Mouse (Mus musculus) neural tube, embryonic 14.5 days (tissue): Measurements from ENCODE around the gene Otx2. TPM values are rescaled to one million over a fixed set of nuclear protein-coding genes. Genes with fewer than 3 reads are reported as not detected.

Experiments
- ATAC-seq: fragments of 200-750 bp; cut with Nextera tagmentation; 2 replicates; pipeline ENCODE4 v1.8.0; 2017; ENCODE audit warnings: low read depth, mild to moderate bottlenecking, moderate TSS enrichment, moderate library complexity
- H3K27ac ChIP-seq: fragments of 300-500 bp; sonication (generic); 2 replicates; pipeline ENCODE4 v1.5.1; 2014; ENCODE audit warnings: low read depth, mild to moderate bottlenecking, control low read depth, low read length, moderate library complexity, mixed read lengths
- H3K27me3 ChIP-seq: fragments of 300-500 bp; sonication (generic); 2 replicates; pipeline ENCODE4 v1.6.1; 2014; ENCODE audit warnings: low read length; ENCODE audit not compliant: control insufficient read depth, insufficient read depth
- H3K36me3 ChIP-seq: fragments of 300-500 bp; sonication (generic); 2 replicates; pipeline ENCODE4 v1.6.1; 2014; ENCODE audit warnings: low read length, mixed read lengths; ENCODE audit not compliant: control insufficient read depth, insufficient read depth
- H3K4me1 ChIP-seq: fragments of 300-500 bp; sonication (generic); 2 replicates; pipeline ENCODE4 v1.6.1; 2014; ENCODE audit warnings: low read length; ENCODE audit not compliant: control insufficient read depth, insufficient read depth
- H3K4me2 ChIP-seq: fragments of 300-500 bp; sonication (generic); 2 replicates; pipeline ENCODE4 v1.6.1; 2014; ENCODE audit warnings: mild to moderate bottlenecking, low read depth, low read length, control low read depth
- H3K4me3 ChIP-seq: fragments of 300-500 bp; sonication (generic); 2 replicates; pipeline ENCODE4 v1.5.1; 2014; ENCODE audit warnings: low read depth, low read length, control low read depth, mixed read lengths
- H3K9ac ChIP-seq: fragments of 300-500 bp; sonication (generic); replicated peaks from 2 replicates; pipeline ENCODE4 v1.6.1; 2014; ENCODE audit warnings: low read depth, mild to moderate bottlenecking, control low read depth, low read length, mixed read lengths
- H3K9me3 ChIP-seq: fragments of 300-500 bp; sonication (generic); 2 replicates; pipeline ENCODE4 v1.6.1; 2016; ENCODE audit warnings: low read length; ENCODE audit not compliant: control insufficient read depth
- WGBS: fragments of 180-500 bp; shearing (Covaris S2); extraction: QIAGEN DNeasy Blood & Tissue Kit; methylation state at CpG from one replicate; pipeline ENCODE4 v1.1.7; 2014; 5-methylcytosine and 5-hydroxymethylcytosine counted together
- polyA plus RNA-seq: library from polyadenylated mRNA; unstranded; fragments of >200 nt; fragmentation: Nextera tagmentation; extraction: Ambion mirVana; gene quantifications from 2 replicates; pipeline ENCODE4 v1.2.1, GENCODE M21; 2014

Gene Otx2
- polyA plus RNA-seq, 1 experiment from 2014 or later = not detected

- Histone ChIP-seq H3K9ac (no peak overlapping the region), H3K4me3 (no peak overlapping the region), H3K27me3 (peaks cover 56% of the 10 kb centered on the region), H3K9me3 (no peaks in the 10 kb centered on the region), H3K4me1 (no peaks in the 10 kb centered on the region), H3K27ac (no peak overlapping the region), H3K36me3 (no peaks in the 10 kb centered on the region), H3K4me2 (no peak overlapping the region)
- WGBS = 2% methylated on average over 26 of the region's 26 CpGs
- peak; percentile 56; the same call in 1 of the 2 replicates for ATAC-seq
Observed at GRCm38 (mm10) chr14:48651471-48652211, 22.0 kb downstream of the Otx2 start.

DNA sequence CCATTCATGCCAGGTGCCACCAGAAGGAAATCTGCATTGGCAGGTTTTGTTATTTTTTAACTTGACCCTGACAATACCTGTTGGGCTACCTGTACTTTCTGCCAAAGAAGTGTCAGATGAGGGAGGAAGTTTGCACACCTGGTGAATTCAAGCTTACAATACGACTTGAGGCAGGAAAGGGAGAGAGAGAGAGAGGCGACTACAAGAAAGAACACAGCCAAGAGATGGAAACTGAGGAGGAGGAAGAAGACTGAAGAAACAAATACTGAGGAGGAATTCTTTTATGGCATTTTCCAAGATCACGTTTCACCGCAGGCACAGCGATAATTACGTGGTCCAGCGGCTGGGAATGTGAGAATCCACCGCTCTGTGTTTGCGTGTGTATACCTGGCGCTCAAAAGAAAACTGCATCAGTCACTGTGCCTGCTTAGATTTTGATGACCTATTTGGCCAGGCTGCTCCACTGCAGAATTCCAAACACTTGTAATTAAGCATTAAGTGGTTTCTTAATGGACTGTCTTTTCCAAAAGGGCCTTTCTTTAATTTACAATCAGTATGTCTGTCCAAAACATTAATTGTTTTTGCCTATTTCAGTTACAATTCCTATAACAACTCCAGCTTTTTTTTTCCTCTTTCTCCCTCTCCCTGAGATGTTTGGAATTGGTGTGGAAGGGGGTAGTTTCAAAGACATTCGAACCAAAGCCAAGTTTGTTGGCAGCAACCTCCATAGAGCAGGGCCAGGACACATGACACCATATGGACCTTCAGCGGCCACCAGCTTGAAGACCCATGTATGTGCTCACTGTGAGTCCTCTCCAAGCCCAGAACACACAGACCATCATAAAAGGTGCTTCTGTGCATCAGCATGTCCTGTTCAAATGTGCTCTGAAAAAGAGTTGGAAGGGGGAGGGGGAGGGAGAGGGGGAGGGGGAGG lies 31.9 kb downstream of the Otx2 start:
- WGBS = 75% methylated on average over 12 of the region's 12 CpGs
- Histone ChIP-seq H3K4me3 (no peak overlapping the region), H3K27me3 (0 out of 2 replicates have a peak, but pooled peaks cover 3% of the 10 kb centered on the region), H3K36me3 (no peaks in the 10 kb centered on the region), H3K9ac (no peak overlapping the region), H3K27ac (no peak overlapping the region), H3K9me3 (no peaks in the 10 kb centered on the region), H3K4me1 (no peaks in the 10 kb centered on the region), H3K4me2 (no peak overlapping the region)
- ATAC-seq = no peak

- no peak for ATAC-seq
- WGBS = 88% methylated on average over 3 of the region's 3 CpGs
- no peaks in the 10 kb centered on the region for H3K36me3 ChIP-seq
Observed at GRCm38 (mm10) chr14:48633141-48633540, 40.5 kb downstream of the Otx2 start.

DNA sequence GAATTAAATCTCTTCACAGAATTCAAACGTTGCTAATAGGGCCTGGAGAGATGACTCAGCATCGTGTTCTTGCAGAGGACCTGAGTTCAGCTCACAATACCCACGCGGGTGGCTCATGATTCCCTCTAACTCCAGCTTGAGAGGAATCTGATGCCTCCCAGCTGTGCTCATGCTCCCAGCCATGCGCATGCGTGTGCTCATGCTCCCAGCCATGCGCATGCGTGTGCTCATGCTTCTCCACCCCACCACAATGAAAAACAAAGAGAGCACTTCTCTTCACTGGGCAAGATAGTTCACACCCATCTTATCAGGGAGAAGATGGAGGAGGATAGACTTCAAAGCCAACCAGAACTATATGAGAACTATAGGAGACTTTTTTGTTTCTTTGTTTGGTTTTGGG lies 41.3 kb downstream of the Otx2 start:
- no peak for ATAC-seq

More at GRCm38 (mm10) chr14:48633141-48633540, 40.5 kb downstream of the Otx2 start:
- no peak overlapping the region for H3K4me3 ChIP-seq
- no peak overlapping the region for H3K27ac ChIP-seq
- H3K4me2 ChIP-seq = no peak overlapping the region
- no peak overlapping the region for H3K9ac ChIP-seq
- H3K9me3 ChIP-seq = no peaks in the 10 kb centered on the region
- H3K4me1 ChIP-seq = no peaks in the 10 kb centered on the region
- no peaks in the 10 kb centered on the region for H3K27me3 ChIP-seq

DNA sequence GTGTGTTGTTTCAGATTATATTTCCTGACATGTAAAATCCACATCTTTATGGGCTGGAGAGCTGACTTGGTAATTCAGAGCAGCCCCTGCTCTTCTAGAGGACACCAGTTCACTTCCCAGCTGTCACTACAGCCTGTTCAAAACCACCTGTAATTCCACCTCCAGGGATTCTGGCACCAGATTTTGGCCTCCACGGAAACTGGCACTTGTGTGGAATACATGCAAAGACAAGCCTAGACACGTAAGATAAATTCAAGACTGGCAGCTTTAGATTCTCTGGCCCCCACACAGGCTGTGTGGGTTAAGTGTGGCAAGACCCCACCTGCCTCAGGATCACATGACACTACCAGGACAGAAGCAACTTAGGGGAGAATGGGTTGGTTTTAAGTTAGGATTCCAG lies 42.1 kb downstream of the Otx2 start:
- H3K4me3 ChIP-seq = no peak overlapping the region

More for the DNA sequence above, 41.3 kb downstream of the Otx2 start:
- no peaks in the 10 kb centered on the region for H3K36me3 ChIP-seq
- no peak overlapping the region for H3K27ac ChIP-seq
- WGBS = 89% methylated on average over 8 of the region's 8 CpGs
- no peak overlapping the region for H3K4me2 ChIP-seq
- H3K9me3 ChIP-seq = no peaks in the 10 kb centered on the region
- H3K4me3 ChIP-seq = no peak overlapping the region
- H3K4me1 ChIP-seq = no peaks in the 10 kb centered on the region
- H3K9ac ChIP-seq = no peak overlapping the region
- H3K27me3 ChIP-seq = no peaks in the 10 kb centered on the region

DNA sequence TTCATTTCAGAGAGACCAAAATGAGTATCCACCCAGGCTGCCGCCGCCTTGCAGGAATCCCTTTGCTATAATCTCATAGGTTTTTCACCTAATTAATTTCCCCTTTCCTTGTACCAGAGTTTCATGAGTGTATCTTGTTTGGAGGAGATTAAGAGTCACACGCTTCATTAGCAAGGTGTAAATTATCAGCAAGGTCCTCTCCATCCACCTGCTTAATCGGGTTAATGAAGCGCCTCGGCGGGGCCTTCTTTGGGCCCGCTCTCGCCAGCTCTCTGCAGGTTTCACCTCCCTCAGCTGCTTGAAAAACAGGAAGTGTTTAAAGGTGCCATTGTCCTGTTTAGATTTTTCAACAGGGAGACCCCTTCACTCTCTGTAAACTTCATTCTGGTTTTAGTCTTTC lies 44.2 kb downstream of the Otx2 start:
- ATAC-seq = no peak
- Histone ChIP-seq H3K4me3 (no peak overlapping the region), H3K4me2 (no peak overlapping the region), H3K27me3 (no peaks in the 10 kb centered on the region), H3K4me1 (no peaks in the 10 kb centered on the region), H3K9me3 (no peaks in the 10 kb centered on the region), H3K36me3 (no peaks in the 10 kb centered on the region), H3K27ac (no peak overlapping the region), H3K9ac (no peak overlapping the region)
- 60% methylated on average over 9 of the region's 9 CpGs for WGBS

More for the DNA sequence above, 42.1 kb downstream of the Otx2 start:
- ATAC-seq = no peak
- no peak overlapping the region for H3K9ac ChIP-seq
- no peaks in the 10 kb centered on the region for H3K4me1 ChIP-seq
- H3K27me3 ChIP-seq = no peaks in the 10 kb centered on the region
- H3K36me3 ChIP-seq = no peaks in the 10 kb centered on the region
- no peak overlapping the region for H3K4me2 ChIP-seq
- no peaks in the 10 kb centered on the region for H3K9me3 ChIP-seq
- no peak overlapping the region for H3K27ac ChIP-seq
- 86% methylated on average over 2 of the region's 2 CpGs for WGBS

- Histone ChIP-seq H3K4me3 (no peak overlapping the region), H3K36me3 (no peaks in the 10 kb centered on the region), H3K9ac (no peak overlapping the region), H3K9me3 (no peaks in the 10 kb centered on the region), H3K4me1 (no peaks in the 10 kb centered on the region), H3K4me2 (no peak overlapping the region), H3K27me3 (no peaks in the 10 kb centered on the region), H3K27ac (no peak overlapping the region)
- WGBS = 82% methylated on average over 4 of the region's 4 CpGs
- no peak for ATAC-seq
Observed at GRCm38 (mm10) chr14:48626271-48626670, 47.3 kb downstream of the Otx2 start.

- no peak overlapping the region for H3K4me3 ChIP-seq
- no peaks in the 10 kb centered on the region for H3K4me1 ChIP-seq
- no peak for ATAC-seq
- no peak overlapping the region for H3K27ac ChIP-seq
- H3K27me3 ChIP-seq = no peaks in the 10 kb centered on the region
- 65% methylated on average over 6 of the region's 6 CpGs for WGBS
- H3K4me2 ChIP-seq = no peak overlapping the region
- no peak overlapping the region for H3K9ac ChIP-seq
- no peaks in the 10 kb centered on the region for H3K36me3 ChIP-seq
- no peaks in the 10 kb centered on the region for H3K9me3 ChIP-seq
Observed at GRCm38 (mm10) chr14:48625331-48625694, 48.3 kb downstream of the Otx2 start.
